Mouse (Mus musculus): Measurements from ENCODE around the gene Tmem108.

DNA sequence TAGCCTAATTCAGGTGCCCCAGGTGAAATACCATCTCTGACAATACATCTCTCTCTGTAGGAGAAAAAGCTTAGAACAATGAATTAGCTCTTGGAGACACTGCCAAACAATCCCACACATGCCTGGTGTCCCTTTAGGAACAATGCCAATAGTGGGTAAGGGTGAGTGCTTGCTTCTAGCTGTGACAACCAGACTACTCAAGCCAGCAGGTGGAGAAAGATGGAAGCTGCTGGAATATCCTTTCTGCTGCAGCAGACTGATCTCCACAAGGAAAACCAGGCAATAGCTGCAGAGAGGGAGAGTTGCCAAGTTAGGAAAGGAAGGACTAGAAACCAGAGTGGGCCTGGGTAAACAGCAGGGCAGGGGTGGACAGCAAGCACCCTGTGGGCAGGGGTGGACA is 67.8 kb downstream of the Tmem108 start:
- TF ChIP-seq CTCF (IDR thresholded peaks at IDR 0.05; ENCODE audit: low read depth) (no peak), EP300 (IDR thresholded peaks at IDR 0.05; ENCODE audit: low read depth) (no peak)

Measured in liver, postnatal 0 days (tissue).